8 mouse cellular contexts compared by ENCODE assay signal in genomic region chr7:19257390-19258022, GRCm38 (mm10). TPM values are rescaled to one million over a fixed set of nuclear protein-coding genes. Genes with fewer than 3 reads are reported as not detected.
DNase-seq lines count a peak whose midpoint lies in the region; ATAC-seq and TF ChIP-seq lines count a peak whose summit lies in the region.

No protein-coding gene starts in this region.

- H3K27me3 ChIP-seq in ES-Bruce4 (ENCODE audit: control insufficient read depth, insufficient read depth, low read length, poor library complexity, severe bottlenecking), result no peaks in the 10 kb centered on the region
- no peaks in the 10 kb centered on the region for H3K27me3 ChIP-seq in hindbrain, embryonic 14.5 days (ENCODE audit: control insufficient read depth, insufficient read depth, low read length)

- H3K4me3 ChIP-seq in ES-Bruce4 (ENCODE audit: low read depth, low read length), result peak overlapping the region; percentile 29
- peak overlapping the region; percentile 36 for H3K4me3 ChIP-seq in bone marrow, adult 2 months (replicated peaks; ENCODE audit: control insufficient read depth, low read depth, low read length)
- H3K4me3 ChIP-seq in hindbrain, embryonic 14.5 days (replicated peaks; ENCODE audit: low read length), result no peak overlapping the region

- TF ChIP-seq POLR2A in ES-Bruce4 (IDR thresholded peaks at IDR 0.05; ENCODE audit: insufficient read depth, low read length), result no peak
- no peak for TF ChIP-seq POLR2A in bone marrow, adult 2 months (IDR thresholded peaks at IDR 0.05; ENCODE audit: borderline replicate concordance, control insufficient read depth, low read depth, low read length)

- TF ChIP-seq CTCF in ES-Bruce4 (IDR thresholded peaks at IDR 0.05; ENCODE audit: low read depth, low read length), result no peak
- no peak for TF ChIP-seq CTCF in bone marrow, adult 2 months (IDR thresholded peaks at IDR 0.05; ENCODE audit: control insufficient read depth, insufficient read depth, low read length)

- no peaks in the 10 kb centered on the region for H3K9me3 ChIP-seq in ES-Bruce4 (replicated peaks; ENCODE audit: control insufficient read depth, insufficient read depth, low read length, poor library complexity, severe bottlenecking)
- H3K9me3 ChIP-seq in hindbrain, embryonic 14.5 days (ENCODE audit: control insufficient read depth, low read length), result no peaks in the 10 kb centered on the region

- peak; percentile 46 to 51 for DNase-seq in frontal cortex, postnatal 14 days (ENCODE audit: low spot score in 2 of 2)
- peak; percentile 42 for DNase-seq in hindbrain, embryonic 14.5 days (ENCODE audit: low spot score)
- DNase-seq in left cerebral cortex, postnatal 14 days (ENCODE audit: low spot score in 2 of 2), result peak; percentile 57 to 86
- peak; percentile 51 for DNase-seq in right cerebral cortex, postnatal 4 days
- no peak for DNase-seq in MN1 (ENCODE audit: low spot score)

- peak; percentile 34; the same call in 1 of the 2 replicates for ATAC-seq in hindbrain, embryonic 14.5 days (ENCODE audit: low FRiP score)
- ATAC-seq in megakaryocyte progenitor cell, adult 5-6 weeks (replicated peaks; ENCODE audit: poor library complexity), result peak; percentile 98

- peak overlapping the region; percentile 73 for H3K27ac ChIP-seq in ES-Bruce4 (ENCODE audit: insufficient read depth, low read length)
- peak overlapping the region; percentile 25 for H3K27ac ChIP-seq in bone marrow, adult 2 months (ENCODE audit: control insufficient read depth, insufficient read depth, low read depth, low read length, poor library complexity)
- H3K27ac ChIP-seq in hindbrain, embryonic 14.5 days, result no peak overlapping the region

- no peak overlapping the region for H3K4me2 ChIP-seq in hindbrain, embryonic 14.5 days (replicated peaks)

- H3K9ac ChIP-seq in ES-Bruce4 (ENCODE audit: low read depth, poor library complexity, severe bottlenecking), result no peak overlapping the region; the same call in 1 of the 2 replicates
- H3K9ac ChIP-seq in hindbrain, embryonic 14.5 days, result no peak overlapping the region

- TF ChIP-seq EP300 in ES-Bruce4 (IDR thresholded peaks at IDR 0.05; ENCODE audit: insufficient read depth, low read depth, low read length), result 0 out of 2 replicates have a peak, but pooled peaks have one; percentile 32

- H3K36me3 ChIP-seq in ES-Bruce4 (ENCODE audit: control insufficient read depth, insufficient read depth, low read length, poor library complexity, severe bottlenecking), result peaks cover 28% of the 10 kb centered on the region
- H3K36me3 ChIP-seq in hindbrain, embryonic 14.5 days (replicated peaks; ENCODE audit: control insufficient read depth, insufficient read depth), result peaks cover 70% of the 10 kb centered on the region

- 17% methylated on average over 11 of the region's 11 CpGs for WGBS in bone marrow, adult 2 months
- WGBS in hindbrain, embryonic 14.5 days, result 38% methylated on average over 11 of the region's 11 CpGs

- intact Hi-C loops in left cerebral cortex, postnatal 14 days (cut with DNase I), result no loop called here

- H3K4me1 ChIP-seq in ES-Bruce4 (ENCODE audit: control insufficient read depth, insufficient read depth, low read length), result no peaks in the 10 kb centered on the region
- H3K4me1 ChIP-seq in bone marrow, adult 2 months (ENCODE audit: control insufficient read depth, insufficient read depth, low read length), result peaks cover 1% of the 10 kb centered on the region; the same call in 1 of the 2 replicates
- H3K4me1 ChIP-seq in hindbrain, embryonic 14.5 days (replicated peaks; ENCODE audit: control insufficient read depth, insufficient read depth, low read length), result no peaks in the 10 kb centered on the region

RNA-seq across cellular contexts. Expression of gene Vasp, which starts 14.1 kb away (rescaled TPM):
- polyA plus RNA-seq in ES-Bruce4 (2011; ENCODE audit: insufficient read depth, insufficient read length, low read depth, missing spikeins), result 75.7 and 90.0 TPM in 2 replicates
- 83.3 and 135 TPM in 2 replicates for polyA plus RNA-seq in bone marrow, adult 2 months (2011; ENCODE audit: insufficient read depth, insufficient read length, low replicate concordance, missing spikeins)
- 32.7 and 35.3 TPM in 2 replicates for polyA plus RNA-seq in hindbrain, embryonic 14.5 days (2014; fragmentation: Nextera tagmentation; extraction: Ambion mirVana)
- total RNA-seq in left cerebral cortex, postnatal 14 days (2021), result 10 to 100 TPM; 18.4 to 21.1 TPM
- 46.7 and 49.6 TPM in 2 replicates for total RNA-seq in megakaryocyte progenitor cell, adult 5-6 weeks (2015)
- total RNA-seq in megakaryocyte progenitor cell, adult 5-6 weeks (2017), result 71.0 and 73.0 TPM in 2 replicates

RNA-seq across cellular contexts. Expression of gene Ppm1n, which starts 22.4 kb away (rescaled TPM):
- polyA plus RNA-seq in ES-Bruce4 (2011; ENCODE audit: insufficient read depth, insufficient read length, low read depth, missing spikeins), result 5.7 and 6.1 TPM in 2 replicates
- 3.6 TPM in 1 of 2 replicates, not detected in the other for polyA plus RNA-seq in bone marrow, adult 2 months (2011; ENCODE audit: insufficient read depth, insufficient read length, low replicate concordance, missing spikeins)
- polyA plus RNA-seq in hindbrain, embryonic 14.5 days (2014; fragmentation: Nextera tagmentation; extraction: Ambion mirVana), result 0.74 and 1.0 TPM in 2 replicates
- total RNA-seq in left cerebral cortex, postnatal 14 days (2021), result under 1 TPM in 1 of 2 experiments, not detected in 1; 0.40 TPM
- total RNA-seq in megakaryocyte progenitor cell, adult 5-6 weeks (2015), result 0.20 TPM in 1 of 2 replicates, not detected in the other
- not detected in 2 replicates for total RNA-seq in megakaryocyte progenitor cell, adult 5-6 weeks (2017)

RNA-seq across cellular contexts. Expression of gene Rtn2, which starts 24.9 kb away (rescaled TPM):
- polyA plus RNA-seq in ES-Bruce4 (2011; ENCODE audit: insufficient read depth, insufficient read length, low read depth, missing spikeins), result 14.3 and 15.3 TPM in 2 replicates
- polyA plus RNA-seq in bone marrow, adult 2 months (2011; ENCODE audit: insufficient read depth, insufficient read length, low replicate concordance, missing spikeins), result 0.92 and 2.3 TPM in 2 replicates
- polyA plus RNA-seq in hindbrain, embryonic 14.5 days (2014; fragmentation: Nextera tagmentation; extraction: Ambion mirVana), result 106 and 112 TPM in 2 replicates
- 100 to 1,000 TPM; 115 to 123 TPM for total RNA-seq in left cerebral cortex, postnatal 14 days (2021)
- not detected in 2 replicates for total RNA-seq in megakaryocyte progenitor cell, adult 5-6 weeks (2015)
- not detected in 2 replicates for total RNA-seq in megakaryocyte progenitor cell, adult 5-6 weeks (2017)

RNA-seq across cellular contexts. Expression of gene Opa3, which starts 29.4 kb away (rescaled TPM):
- 22.3 and 24.8 TPM in 2 replicates for polyA plus RNA-seq in ES-Bruce4 (2011; ENCODE audit: insufficient read depth, insufficient read length, low read depth, missing spikeins)
- 7.5 and 8.5 TPM in 2 replicates for polyA plus RNA-seq in bone marrow, adult 2 months (2011; ENCODE audit: insufficient read depth, insufficient read length, low replicate concordance, missing spikeins)
- polyA plus RNA-seq in hindbrain, embryonic 14.5 days (2014; fragmentation: Nextera tagmentation; extraction: Ambion mirVana), result 34.1 and 36.6 TPM in 2 replicates
- 10 to 100 TPM; 40.0 to 43.9 TPM for total RNA-seq in left cerebral cortex, postnatal 14 days (2021)
- total RNA-seq in megakaryocyte progenitor cell, adult 5-6 weeks (2015), result 12.4 and 16.1 TPM in 2 replicates
- total RNA-seq in megakaryocyte progenitor cell, adult 5-6 weeks (2017), result 19.9 and 25.0 TPM in 2 replicates

RNA-seq across cellular contexts. Expression of gene Gpr4, which starts 45.2 kb away (rescaled TPM):
- polyA plus RNA-seq in ES-Bruce4 (2011; ENCODE audit: insufficient read depth, insufficient read length, low read depth, missing spikeins), result 3.3 and 5.1 TPM in 2 replicates
- polyA plus RNA-seq in bone marrow, adult 2 months (2011; ENCODE audit: insufficient read depth, insufficient read length, low replicate concordance, missing spikeins), result 0.34 and 0.70 TPM in 2 replicates
- polyA plus RNA-seq in hindbrain, embryonic 14.5 days (2014; fragmentation: Nextera tagmentation; extraction: Ambion mirVana), result 3.1 and 3.2 TPM in 2 replicates
- total RNA-seq in left cerebral cortex, postnatal 14 days (2021), result 1 to 10 TPM; 5.2 to 5.5 TPM
- 0.12 TPM in 1 of 2 replicates, not detected in the other for total RNA-seq in megakaryocyte progenitor cell, adult 5-6 weeks (2015)
- not detected in 2 replicates for total RNA-seq in megakaryocyte progenitor cell, adult 5-6 weeks (2017)
